10 mouse cellular contexts compared by ENCODE assay signal in the genomic region with DNA sequence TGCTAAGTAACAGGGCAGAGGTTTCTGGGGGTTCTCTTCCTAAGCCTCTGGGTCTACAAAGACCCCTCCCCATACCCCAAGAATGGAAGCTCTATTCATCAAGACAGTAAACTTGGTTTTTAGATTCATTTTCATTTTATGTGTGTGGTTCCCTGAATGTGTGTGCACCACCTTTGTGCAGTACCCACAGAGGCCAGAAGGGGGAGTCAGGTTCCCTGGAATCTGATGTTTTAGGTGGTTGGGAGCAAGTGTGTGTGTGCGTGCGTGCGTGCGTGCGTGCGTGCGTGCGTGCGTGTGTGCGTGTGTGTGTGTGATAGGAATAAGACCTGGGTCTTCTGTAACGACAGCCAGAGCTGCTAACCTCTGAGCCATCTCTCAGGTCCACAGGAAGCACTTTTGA. TPM values are rescaled to one million over a fixed set of nuclear protein-coding genes. Genes with fewer than 3 reads are reported as not detected.
DNase-seq lines count a peak whose midpoint lies in the region; ATAC-seq and TF ChIP-seq lines count a peak whose summit lies in the region.
"Had no signal": no experiment of that assay in that cellular context is flagged by ENCODE, and none has a peak within 500 bp of the region (broad histone marks: within the 10 kb centered on the region; RNA-seq: fewer than 3 reads in every experiment).

No protein-coding gene starts in this region.

- CTCF ChIA-PET in Patski (lab: Charles Lee): interaction anchor here (0.6 to 1.2 kb wide), 3 partner anchors 29 to 863 kb away, joined by 3 to 5 read pairs (median 5); no protein-coding TSS in a partner anchor

- TF ChIP-seq CTCF in left cerebral cortex, adult 2 months (IDR thresholded peaks at IDR 0.05): peak; percentile 26
- peak; percentile 15 for TF ChIP-seq CTCF in Patski (IDR thresholded peaks at IDR 0.05)

- H3K27me3 ChIP-seq in Patski: no peaks in the 10 kb centered on the region
- H3K27me3 ChIP-seq: kidney, embryonic 15.5 days had no signal

- in situ Hi-C loops in Patski (cut with MboI; ENCODE audit: low pct_unique_long_range_greater_than_20kb): loop anchor here (10.0 to 25.0 kb wide), 2 partner anchors 50 to 1492 kb away; a partner anchor contains a TSS

- DNase-seq in CD4-positive, CD25-positive, alpha-beta regulatory T cell, adult 2 months (ENCODE audit: low read depth, low spot score): peak; percentile 50
- DNase-seq in left cerebral cortex, adult 2 months (ENCODE audit: extremely low spot score in 1 of 2, low spot score in 2 of 2): no peak
- no peak for DNase-seq in left cerebral cortex, postnatal 10 days (ENCODE audit: extremely low spot score in 1 of 2, low spot score in 2 of 2)
- no peak for DNase-seq in Patski (ENCODE audit: low read depth, low spot score)
- DNase-seq in urinary bladder, postnatal 14 days (ENCODE audit: low spot score): no peak
- no peak for DNase-seq in layer of hippocampus, postnatal 14 days (ENCODE audit: low spot score in 2 of 2)
- DNase-seq: gastrocnemius, postnatal 36 days had no signal

- no peak for ATAC-seq in CD4-positive, CD25-positive, alpha-beta regulatory T cell, adult 4 months
- no peak for ATAC-seq in Patski
- ATAC-seq in megakaryocyte, adult 5-6 weeks (ENCODE audit: poor library complexity, severe bottlenecking): peak; percentile 49; the same call in 1 of the 2 replicates

- intact Hi-C loops in left cerebral cortex, adult 2 months (cut with DNase I): no loop called here
- intact Hi-C loops in left cerebral cortex, postnatal 10 days (cut with DNase I): no loop called here

- POLR2A ChIA-PET in Patski (lab: Charles Lee): no interaction called here

- no peak overlapping the region for H3K27ac ChIP-seq in left cerebral cortex, adult 2 months
- H3K27ac ChIP-seq: kidney, embryonic 15.5 days had no signal

- no peak overlapping the region for H3K4me3 ChIP-seq in left cerebral cortex, adult 2 months
- H3K4me3 ChIP-seq: kidney, embryonic 15.5 days had no signal

RNA-seq across cellular contexts. Expression of a gene that starts 14.2 kb away (rescaled TPM):
- polyA plus RNA-seq in CD4-positive, CD25-positive, alpha-beta regulatory T cell, adult 4 months (2017; shearing (Covaris generic)): 100 to 1,000 TPM; 277 to 314 TPM
- 100 to 1,000 TPM; 197 TPM for total RNA-seq in left cerebral cortex, adult 2 months (2021)
- total RNA-seq in left cerebral cortex, postnatal 10 days (2021): 100 to 1,000 TPM; 203 to 215 TPM
- 286 TPM for polyA plus RNA-seq in Patski (2021)
- total RNA-seq in megakaryocyte, adult 5-6 weeks (2015): 318 and 395 TPM in 2 replicates
- 120 and 123 TPM in 2 replicates for total RNA-seq in megakaryocyte, adult 5-6 weeks (2017)
- total RNA-seq in layer of hippocampus, postnatal 14 days (2021): 100 to 1,000 TPM; 212 to 218 TPM

RNA-seq across cellular contexts. Expression of a gene that starts 47.5 kb away (rescaled TPM):
- polyA plus RNA-seq in CD4-positive, CD25-positive, alpha-beta regulatory T cell, adult 4 months (2017; shearing (Covaris generic)): 100 to 1,000 TPM; 479 to 616 TPM
- 100 to 1,000 TPM; 306 to 324 TPM for total RNA-seq in left cerebral cortex, adult 2 months (2021)
- 100 to 1,000 TPM; 343 to 357 TPM for total RNA-seq in left cerebral cortex, postnatal 10 days (2021)
- 305 TPM for polyA plus RNA-seq in Patski (2021)
- 683 and 689 TPM in 2 replicates for total RNA-seq in megakaryocyte, adult 5-6 weeks (2015)
- total RNA-seq in megakaryocyte, adult 5-6 weeks (2017): 251 and 275 TPM in 2 replicates
- total RNA-seq in layer of hippocampus, postnatal 14 days (2021): 100 to 1,000 TPM; 406 to 431 TPM

RNA-seq across cellular contexts. Expression of a gene that starts 52.4 kb away (rescaled TPM):
- polyA plus RNA-seq in CD4-positive, CD25-positive, alpha-beta regulatory T cell, adult 4 months (2017; shearing (Covaris generic)): under 1 TPM; 0.46 to 0.78 TPM
- total RNA-seq in left cerebral cortex, adult 2 months (2021): 10 to 100 TPM; 62.4 to 84.3 TPM
- total RNA-seq in left cerebral cortex, postnatal 10 days (2021): 10 to 100 TPM; 34.0 to 37.0 TPM
- 55.7 TPM for polyA plus RNA-seq in Patski (2021)
- not detected in 2 replicates for total RNA-seq in megakaryocyte, adult 5-6 weeks (2015)
- 0.15 TPM in 1 of 2 replicates, not detected in the other for total RNA-seq in megakaryocyte, adult 5-6 weeks (2017)
- 10 to 100 TPM; 77.4 to 93.7 TPM for total RNA-seq in layer of hippocampus, postnatal 14 days (2021)

Comparison
In these comparisons a context has a peak if more than half of its experiments do, and no peak if none do; other contexts are left out.
1. RNA of a gene that starts 52.4 kb away (total RNA-seq): 77.4 to 93.7 TPM in layer of hippocampus, postnatal 14 days, 62.4 to 84.3 TPM in left cerebral cortex, adult 2 months and 34.0 to 37.0 TPM in left cerebral cortex, postnatal 10 days; 0.15 TPM in megakaryocyte, adult 5-6 weeks; every median in the first group is over 10 times any median in the second.